Mouse (Mus musculus) kidney, embryonic 15.5 days (tissue): Measurements from ENCODE around the gene Osmr. TPM values are rescaled to one million over a fixed set of nuclear protein-coding genes. Genes with fewer than 3 reads are reported as not detected.

Experiments
- ATAC-seq: fragments of 200-750 bp; cut with Nextera tagmentation; replicated peaks from 2 replicates; pipeline ENCODE4 v1.8.0; 2017; ENCODE audit warnings: moderate TSS enrichment; ENCODE audit not compliant: low FRiP score
- H3K27ac ChIP-seq: fragments of 300-500 bp; sonication (generic); 2 replicates; pipeline ENCODE4 v1.5.1; 2015; ENCODE audit warnings: mild to moderate bottlenecking, inconsistent platforms
- H3K27me3 ChIP-seq: fragments of 300-500 bp; sonication (generic); 2 replicates; pipeline ENCODE4 v1.6.1; 2015; ENCODE audit warnings: inconsistent platforms
- H3K36me3 ChIP-seq: fragments of 300-500 bp; sonication (generic); 2 replicates; pipeline ENCODE4 v1.6.1; 2015; ENCODE audit warnings: inconsistent platforms
- H3K4me1 ChIP-seq: fragments of 300-500 bp; sonication (generic); 2 replicates; pipeline ENCODE4 v1.6.1; 2015; ENCODE audit warnings: inconsistent platforms
- H3K4me2 ChIP-seq: fragments of 300-500 bp; sonication (generic); 2 replicates; pipeline ENCODE4 v1.6.1; 2015; ENCODE audit warnings: moderate library complexity, mild to moderate bottlenecking, inconsistent platforms
- H3K4me3 ChIP-seq: fragments of 300-500 bp; sonication (generic); replicated peaks from 2 replicates; pipeline ENCODE4 v1.5.1; 2015; ENCODE audit warnings: mild to moderate bottlenecking, inconsistent platforms
- H3K9ac ChIP-seq: fragments of 300-500 bp; sonication (generic); 2 replicates; pipeline ENCODE4 v1.6.1; 2015; ENCODE audit warnings: mild to moderate bottlenecking, inconsistent platforms
- H3K9me3 ChIP-seq: fragments of 300-500 bp; sonication (generic); replicated peaks from 2 replicates; pipeline ENCODE4 v1.6.1; 2016; ENCODE audit warnings: inconsistent platforms
- WGBS: fragments of 180-500 bp; shearing (Covaris S2); methylation state at CpG from one replicate; pipeline ENCODE4 v1.1.7; 2015; ENCODE audit warnings: mixed read lengths; 5-methylcytosine and 5-hydroxymethylcytosine counted together
- polyA plus RNA-seq: library from polyadenylated mRNA; unstranded; fragments of >200 nt; fragmentation: Nextera tagmentation; extraction: Ambion mirVana; gene quantifications from 2 replicates; pipeline ENCODE4 v1.2.1, GENCODE M21; 2015

The Osmr gene
- polyA plus RNA-seq, 1 experiment from 2014 or later, result 1.8 TPM

- H3K4me1 ChIP-seq, result peaks cover 22% of the 10 kb centered on the region
- no peaks in the 10 kb centered on the region for H3K27me3 ChIP-seq
- no peaks in the 10 kb centered on the region for H3K36me3 ChIP-seq
- H3K4me3 ChIP-seq, result no peak overlapping the region
- no peak overlapping the region for H3K9ac ChIP-seq
- WGBS, result 70% methylated on average over 5 of the region's 5 CpGs
- no peak overlapping the region for H3K4me2 ChIP-seq
- no peak overlapping the region for H3K27ac ChIP-seq
- ATAC-seq, result no peak
- H3K9me3 ChIP-seq, result no peaks in the 10 kb centered on the region
Measured at GRCm38 (mm10) chr15:6883816-6884215, 9.0 kb upstream of the Osmr start.

- Histone ChIP-seq H3K9me3 (no peaks in the 10 kb centered on the region), H3K36me3 (no peaks in the 10 kb centered on the region), H3K9ac (no peak overlapping the region), H3K27me3 (no peaks in the 10 kb centered on the region), H3K4me1 (peaks cover 24% of the 10 kb centered on the region), H3K4me2 (no peak overlapping the region), H3K27ac (no peak overlapping the region), H3K4me3 (no peak overlapping the region)
- ATAC-seq, result no peak; the same call in 1 of the 2 replicates
- WGBS, result 65% methylated on average over 4 of the region's 4 CpGs
Measured at GRCm38 (mm10) chr15:6883091-6883490, 8.3 kb upstream of the Osmr start.

GRCm38 (mm10) chr15:6882180-6882579, 7.4 kb upstream of the Osmr start:
- no peaks in the 10 kb centered on the region for H3K27me3 ChIP-seq
- no peak overlapping the region for H3K9ac ChIP-seq
- H3K4me3 ChIP-seq, result no peak overlapping the region
- 38% methylated on average over 7 of the region's 7 CpGs for WGBS
- H3K36me3 ChIP-seq, result no peaks in the 10 kb centered on the region
- H3K4me2 ChIP-seq, result no peak overlapping the region
- no peaks in the 10 kb centered on the region for H3K9me3 ChIP-seq
- no peak overlapping the region for H3K27ac ChIP-seq
- peaks cover 24% of the 10 kb centered on the region for H3K4me1 ChIP-seq
- ATAC-seq, result no peak

- Histone ChIP-seq H3K4me3 (no peak overlapping the region), H3K27me3 (no peaks in the 10 kb centered on the region), H3K4me2 (no peak overlapping the region), H3K4me1 (peaks cover 24% of the 10 kb centered on the region), H3K36me3 (no peaks in the 10 kb centered on the region), H3K27ac (no peak overlapping the region), H3K9me3 (no peaks in the 10 kb centered on the region), H3K9ac (no peak overlapping the region)
- WGBS, result 69% methylated on average over 9 of the region's 9 CpGs
- ATAC-seq, result no peak
Measured at GRCm38 (mm10) chr15:6881211-6881610, 6.4 kb upstream of the Osmr start.

GRCm38 (mm10) chr15:6873807-6874600, 765 bp downstream of the Osmr start:
- Histone ChIP-seq H3K4me1 (peaks cover 35% of the 10 kb centered on the region), H3K27ac (no peak overlapping the region), H3K36me3 (no peaks in the 10 kb centered on the region), H3K27me3 (peaks cover 17% of the 10 kb centered on the region), H3K9ac (peak overlapping the region; percentile 25; the same call in 1 of the 2 replicates), H3K4me2 (peak overlapping the region; percentile 86), H3K9me3 (no peaks in the 10 kb centered on the region), H3K4me3 (peak overlapping the region; percentile 52)
- under 1% methylated on average over 52 of the region's 52 CpGs for WGBS
- peak; percentile 52 for ATAC-seq

GRCm38 (mm10) chr15:6873154-6873806, 1.5 kb downstream of the Osmr start:
- ATAC-seq, result 0 out of 2 replicates have a peak, but pooled peaks have one; percentile 31
- Histone ChIP-seq H3K27me3 (peaks cover 17% of the 10 kb centered on the region), H3K27ac (no peak overlapping the region), H3K4me1 (peaks cover 31% of the 10 kb centered on the region), H3K9ac (no peak overlapping the region), H3K36me3 (no peaks in the 10 kb centered on the region), H3K9me3 (no peaks in the 10 kb centered on the region), H3K4me3 (peak overlapping the region; percentile 52), H3K4me2 (peak overlapping the region; percentile 86)
- WGBS, result 41% methylated on average over 17 of the region's 17 CpGs

- peaks cover 31% of the 10 kb centered on the region for H3K4me1 ChIP-seq
- no peak overlapping the region for H3K9ac ChIP-seq
- H3K36me3 ChIP-seq, result no peaks in the 10 kb centered on the region
- peaks cover 17% of the 10 kb centered on the region for H3K27me3 ChIP-seq
- peak overlapping the region; percentile 21; the same call in 1 of the 2 replicates for H3K4me2 ChIP-seq
- no peaks in the 10 kb centered on the region for H3K9me3 ChIP-seq
- WGBS, result 31% methylated on average over 11 of the region's 11 CpGs
- no peak for ATAC-seq
- 0 out of 2 replicates have a peak overlapping the region, but pooled peaks have one; percentile 18 for H3K27ac ChIP-seq
- H3K4me3 ChIP-seq, result no peak overlapping the region
Measured at GRCm38 (mm10) chr15:6871621-6872359, 3.0 kb downstream of the Osmr start.

GRCm38 (mm10) chr15:6866888-6867287, 7.9 kb downstream of the Osmr start:
- H3K4me3 ChIP-seq, result no peak overlapping the region
- H3K27me3 ChIP-seq, result no peaks in the 10 kb centered on the region
- ATAC-seq, result no peak
- no peaks in the 10 kb centered on the region for H3K36me3 ChIP-seq
- H3K9me3 ChIP-seq, result no peaks in the 10 kb centered on the region
- H3K27ac ChIP-seq, result no peak overlapping the region
- H3K4me1 ChIP-seq, result peaks cover 10% of the 10 kb centered on the region
- WGBS, result 84% methylated on average over 6 of the region's 6 CpGs
- H3K9ac ChIP-seq, result no peak overlapping the region
- H3K4me2 ChIP-seq, result no peak overlapping the region

- no peak overlapping the region for H3K4me3 ChIP-seq
- H3K27me3 ChIP-seq, result no peaks in the 10 kb centered on the region
- H3K4me2 ChIP-seq, result no peak overlapping the region
- 81% methylated on average over 4 of the region's 4 CpGs for WGBS
- no peaks in the 10 kb centered on the region for H3K9me3 ChIP-seq
- H3K9ac ChIP-seq, result no peak overlapping the region
- H3K27ac ChIP-seq, result no peak overlapping the region
- no peaks in the 10 kb centered on the region for H3K4me1 ChIP-seq
- ATAC-seq, result no peak
- no peaks in the 10 kb centered on the region for H3K36me3 ChIP-seq
Measured at GRCm38 (mm10) chr15:6862125-6862524, 12.6 kb downstream of the Osmr start.

- WGBS, result 73% methylated on average over 7 of the region's 7 CpGs
- no peak for ATAC-seq
- no peak overlapping the region for H3K4me2 ChIP-seq
Measured at GRCm38 (mm10) chr15:6861617-6862016, 13.2 kb downstream of the Osmr start.

GRCm38 (mm10) chr15:6859781-6860180, 15.0 kb downstream of the Osmr start:
- no peak overlapping the region for H3K9ac ChIP-seq
- no peak overlapping the region for H3K4me3 ChIP-seq
- H3K9me3 ChIP-seq, result no peaks in the 10 kb centered on the region
- no peaks in the 10 kb centered on the region for H3K27me3 ChIP-seq
- H3K27ac ChIP-seq, result no peak overlapping the region
- WGBS, result 76% methylated on average over 7 of the region's 7 CpGs
- no peaks in the 10 kb centered on the region for H3K36me3 ChIP-seq
- H3K4me1 ChIP-seq, result no peaks in the 10 kb centered on the region
- no peak overlapping the region for H3K4me2 ChIP-seq
- no peak for ATAC-seq

More at GRCm38 (mm10) chr15:6861617-6862016, 13.2 kb downstream of the Osmr start:
- H3K27ac ChIP-seq, result no peak overlapping the region
- H3K9me3 ChIP-seq, result no peaks in the 10 kb centered on the region
- H3K4me3 ChIP-seq, result no peak overlapping the region
- no peak overlapping the region for H3K9ac ChIP-seq
- no peaks in the 10 kb centered on the region for H3K36me3 ChIP-seq
- H3K4me1 ChIP-seq, result no peaks in the 10 kb centered on the region
- H3K27me3 ChIP-seq, result no peaks in the 10 kb centered on the region

- WGBS, result 87% methylated on average over 4 of the region's 4 CpGs
- no peak overlapping the region for H3K4me2 ChIP-seq
- ATAC-seq, result no peak
Measured at GRCm38 (mm10) chr15:6858871-6859270, 15.9 kb downstream of the Osmr start.

More at GRCm38 (mm10) chr15:6858871-6859270, 15.9 kb downstream of the Osmr start:
- Histone ChIP-seq H3K9me3 (no peaks in the 10 kb centered on the region), H3K4me3 (no peak overlapping the region), H3K27me3 (no peaks in the 10 kb centered on the region), H3K27ac (no peak overlapping the region), H3K36me3 (no peaks in the 10 kb centered on the region), H3K9ac (no peak overlapping the region), H3K4me1 (no peaks in the 10 kb centered on the region)
